Mouse (Mus musculus): ENCODE measurements around the gene Ap5z1.

The Ap5z1 gene

GRCm38 (mm10) chr5:142473696-142474095 is 10.0 kb downstream of the Ap5z1 start:
- no peak for DNase-seq (ENCODE audit: low read depth, low spot score)

GRCm38 (mm10) chr5:142475669-142476068 is 11.9 kb downstream of the Ap5z1 start:
- no peak for DNase-seq (ENCODE audit: low read depth, low spot score)

GRCm38 (mm10) chr5:142477346-142477745 is 13.6 kb downstream of the Ap5z1 start:
- DNase-seq (ENCODE audit: low read depth, low spot score) = no peak

GRCm38 (mm10) chr5:142477866-142478615 is 14.3 kb downstream of the Ap5z1 start:
- DNase-seq (ENCODE audit: low read depth, low spot score) = peak; percentile 72

GRCm38 (mm10) chr5:142478829-142479435 is 15.2 kb downstream of the Ap5z1 start:
- DNase-seq (ENCODE audit: low read depth, low spot score) = peak; percentile 88

- peak; percentile 86 for DNase-seq (ENCODE audit: low read depth, low spot score)
Observed at GRCm38 (mm10) chr5:142482512-142482911, 18.8 kb downstream of the Ap5z1 start.

GRCm38 (mm10) chr5:142483581-142483980 is 19.8 kb downstream of the Ap5z1 start:
- no peak for DNase-seq (ENCODE audit: low read depth, low spot score)

GRCm38 (mm10) chr5:142486654-142487053 is 22.9 kb downstream of the Ap5z1 start:
- DNase-seq (ENCODE audit: low read depth, low spot score) = no peak

GRCm38 (mm10) chr5:142489955-142490707 is 26.4 kb downstream of the Ap5z1 start:
- DNase-seq (ENCODE audit: low read depth, low spot score) = no peak

GRCm38 (mm10) chr5:142493307-142493706 is 29.6 kb downstream of the Ap5z1 start:
- no peak for DNase-seq (ENCODE audit: low read depth, low spot score)

- peak; percentile 47 for DNase-seq (ENCODE audit: low read depth, low spot score)
Observed at GRCm38 (mm10) chr5:142495321-142496096, 31.8 kb downstream of the Ap5z1 start.

- peak; percentile 71 for DNase-seq (ENCODE audit: low read depth, low spot score)
Observed at GRCm38 (mm10) chr5:142498964-142499363, 35.2 kb downstream of the Ap5z1 start.

- DNase-seq (ENCODE audit: low read depth, low spot score) = no peak
Observed at GRCm38 (mm10) chr5:142500918-142501317, 37.2 kb downstream of the Ap5z1 start.

- DNase-seq (ENCODE audit: low read depth, low spot score) = peak; percentile 94
Observed at GRCm38 (mm10) chr5:142502414-142502813, 38.7 kb downstream of the Ap5z1 start.

- no peak for DNase-seq (ENCODE audit: low read depth, low spot score)
Observed at GRCm38 (mm10) chr5:142504175-142504574, 40.4 kb downstream of the Ap5z1 start.

GRCm38 (mm10) chr5:142505695-142506423 is 42.1 kb downstream of the Ap5z1 start:
- DNase-seq (ENCODE audit: low read depth, low spot score) = peak; percentile 42

GRCm38 (mm10) chr5:142509141-142510060 is 45.7 kb downstream of the Ap5z1 start:
- peak; percentile 25 for DNase-seq (ENCODE audit: low read depth, low spot score)

GRCm38 (mm10) chr5:142510061-142510414 is 46.3 kb downstream of the Ap5z1 start:
- no peak for DNase-seq (ENCODE audit: low read depth, low spot score)

- no peak for DNase-seq (ENCODE audit: low read depth, low spot score)
Observed at GRCm38 (mm10) chr5:142512112-142512511, 48.4 kb downstream of the Ap5z1 start.

GRCm38 (mm10) chr5:142518973-142519372 is 55.2 kb downstream of the Ap5z1 start:
- DNase-seq (ENCODE audit: low read depth, low spot score) = no peak

Data from ZHBTc4 (cell line).